Mouse (Mus musculus): ENCODE measurements at regions not wholly inside any gene's neighbourhood (a gene's known extent, or its start where the extent isn't known, plus 50 kb on each side); places are given as distances from the start of the nearest gene placed in this dataset.

GRCm38 (mm10) chr12:73491370-73491769 lies 54.8 kb downstream of the Tmem30b start:
- no peak for DNase-seq

GRCm38 (mm10) chr12:73482858-73483257 lies 63.3 kb downstream of the Tmem30b start:
- DNase-seq = no peak

GRCm38 (mm10) chr12:73482275-73482674 lies 63.9 kb downstream of the Tmem30b start:
- DNase-seq = no peak

GRCm38 (mm10) chr12:73481705-73482104 lies 64.5 kb downstream of the Tmem30b start:
- no peak for DNase-seq

- no peak for DNase-seq
Observed at GRCm38 (mm10) chr12:73481165-73481564, 65.0 kb downstream of the Tmem30b start.

- no peak for DNase-seq
Observed at GRCm38 (mm10) chr12:73480610-73480971, 65.6 kb downstream of the Tmem30b start.

- DNase-seq = no peak
Observed at GRCm38 (mm10) chr12:73479932-73480609, 66.1 kb downstream of the Tmem30b start.

GRCm38 (mm10) chr12:73478641-73479040 lies 67.6 kb downstream of the Tmem30b start:
- no peak for DNase-seq

GRCm38 (mm10) chr12:73476421-73476858 lies 69.8 kb downstream of the Tmem30b start:
- DNase-seq = no peak

GRCm38 (mm10) chr12:73475774-73476173 lies 70.4 kb downstream of the Tmem30b start:
- DNase-seq = no peak

- DNase-seq = no peak
Observed at GRCm38 (mm10) chr12:73475020-73475419, 71.2 kb downstream of the Tmem30b start.

GRCm38 (mm10) chr12:73473111-73473510 lies 73.1 kb downstream of the Tmem30b start:
- DNase-seq = no peak

GRCm38 (mm10) chr12:73471966-73472365 lies 74.2 kb downstream of the Tmem30b start:
- no peak for DNase-seq

- DNase-seq = no peak
Observed at GRCm38 (mm10) chr12:73466484-73466883, 79.7 kb downstream of the Tmem30b start.

GRCm38 (mm10) chr12:73465975-73466374 lies 80.2 kb downstream of the Tmem30b start:
- DNase-seq = no peak

- DNase-seq = no peak
Observed at GRCm38 (mm10) chr12:73464311-73464710, 81.9 kb downstream of the Tmem30b start.

- peak; percentile 36 for DNase-seq
Observed at GRCm38 (mm10) chr12:73462091-73462490, 84.1 kb downstream of the Tmem30b start.

- peak; percentile 28 for DNase-seq
Observed at GRCm38 (mm10) chr12:73460291-73460761, 85.9 kb downstream of the Tmem30b start.

GRCm38 (mm10) chr12:73451257-73451656 lies 94.9 kb downstream of the Tmem30b start:
- no peak for DNase-seq

GRCm38 (mm10) chr12:73450541-73450940 lies 95.7 kb downstream of the Tmem30b start:
- no peak for DNase-seq

GRCm38 (mm10) chr12:73449911-73450520 lies 96.2 kb downstream of the Tmem30b start:
- DNase-seq = peak; percentile 54

GRCm38 (mm10) chr12:73449069-73449468 lies 97.1 kb downstream of the Tmem30b start:
- peak; percentile 58 for DNase-seq

GRCm38 (mm10) chr12:73448388-73448965 lies 97.7 kb downstream of the Tmem30b start:
- peak; percentile 33 for DNase-seq

GRCm38 (mm10) chr12:73447172-73447571 lies 99.0 kb downstream of the Tmem30b start:
- no peak for DNase-seq
